Mouse (Mus musculus): ENCODE measurements around the gene Pik3c2g. TPM values are rescaled to one million over a fixed set of nuclear protein-coding genes. Genes with fewer than 3 reads are reported as not detected.

Gene Pik3c2g
- polyA plus RNA-seq, 1 experiment from 2014 or later: 0.30 TPM

GRCm38 (mm10) chr6:139843531-139843930 lies 256.5 kb downstream of the Pik3c2g start:
- Histone ChIP-seq H3K9me3 (ENCODE audit: control insufficient read depth, low read length) (no peaks in the 10 kb centered on the region), H3K27ac (ENCODE audit: low read depth, low read length) (no peak overlapping the region), H3K4me1 (ENCODE audit: control insufficient read depth, insufficient read depth, low read length) (no peaks in the 10 kb centered on the region), H3K36me3 (ENCODE audit: control insufficient read depth, insufficient read depth, low read length) (no peaks in the 10 kb centered on the region), H3K4me2 (replicated peaks; ENCODE audit: low read depth, low read length) (no peak overlapping the region), H3K27me3 (ENCODE audit: control insufficient read depth, insufficient read depth, low read length) (no peaks in the 10 kb centered on the region), H3K9ac (ENCODE audit: low read depth, low read length) (no peak overlapping the region), H3K4me3 (ENCODE audit: low read length) (no peak overlapping the region)
- WGBS: 86% methylated on average over 4 of the region's 4 CpGs
- ATAC-seq (ENCODE audit: low FRiP score, low TSS enrichment): no peak

GRCm38 (mm10) chr6:139846889-139847544 lies 260.0 kb downstream of the Pik3c2g start:
- H3K9ac ChIP-seq (ENCODE audit: low read depth, low read length): no peak overlapping the region
- H3K9me3 ChIP-seq (ENCODE audit: control insufficient read depth, low read length): no peaks in the 10 kb centered on the region
- H3K27ac ChIP-seq (ENCODE audit: low read depth, low read length): no peak overlapping the region
- no peaks in the 10 kb centered on the region for H3K27me3 ChIP-seq (ENCODE audit: control insufficient read depth, insufficient read depth, low read length)
- H3K36me3 ChIP-seq (ENCODE audit: control insufficient read depth, insufficient read depth, low read length): no peaks in the 10 kb centered on the region
- no peak for ATAC-seq (ENCODE audit: low FRiP score, low TSS enrichment)
- H3K4me3 ChIP-seq (ENCODE audit: low read length): no peak overlapping the region
- no peak overlapping the region for H3K4me2 ChIP-seq (replicated peaks; ENCODE audit: low read depth, low read length)
- 63% methylated on average over 7 of the region's 7 CpGs for WGBS
- no peaks in the 10 kb centered on the region for H3K4me1 ChIP-seq (ENCODE audit: control insufficient read depth, insufficient read depth, low read length)

- no peak overlapping the region for H3K27ac ChIP-seq (ENCODE audit: low read depth, low read length)
- 86% methylated on average over 3 of the region's 3 CpGs for WGBS
- H3K9ac ChIP-seq (ENCODE audit: low read depth, low read length): no peak overlapping the region
- H3K9me3 ChIP-seq (ENCODE audit: control insufficient read depth, low read length): no peaks in the 10 kb centered on the region
- no peak for ATAC-seq (ENCODE audit: low FRiP score, low TSS enrichment)
- no peaks in the 10 kb centered on the region for H3K27me3 ChIP-seq (ENCODE audit: control insufficient read depth, insufficient read depth, low read length)
- no peaks in the 10 kb centered on the region for H3K4me1 ChIP-seq (ENCODE audit: control insufficient read depth, insufficient read depth, low read length)
- H3K36me3 ChIP-seq (ENCODE audit: control insufficient read depth, insufficient read depth, low read length): no peaks in the 10 kb centered on the region
- no peak overlapping the region for H3K4me3 ChIP-seq (ENCODE audit: low read length)
- H3K4me2 ChIP-seq (replicated peaks; ENCODE audit: low read depth, low read length): no peak overlapping the region
Observed at GRCm38 (mm10) chr6:139849931-139850330, 262.9 kb downstream of the Pik3c2g start.

- Histone ChIP-seq H3K4me3 (ENCODE audit: low read length) (no peak overlapping the region), H3K36me3 (ENCODE audit: control insufficient read depth, insufficient read depth, low read length) (no peaks in the 10 kb centered on the region), H3K27me3 (ENCODE audit: control insufficient read depth, insufficient read depth, low read length) (no peaks in the 10 kb centered on the region), H3K9me3 (ENCODE audit: control insufficient read depth, low read length) (no peaks in the 10 kb centered on the region), H3K4me2 (replicated peaks; ENCODE audit: low read depth, low read length) (no peak overlapping the region), H3K27ac (ENCODE audit: low read depth, low read length) (no peak overlapping the region), H3K9ac (ENCODE audit: low read depth, low read length) (no peak overlapping the region), H3K4me1 (ENCODE audit: control insufficient read depth, insufficient read depth, low read length) (no peaks in the 10 kb centered on the region)
- ATAC-seq (ENCODE audit: low FRiP score, low TSS enrichment): no peak
- 88% methylated on average over 21 of the region's 21 CpGs for WGBS
Observed at GRCm38 (mm10) chr6:139851705-139852603, 264.9 kb downstream of the Pik3c2g start.

DNA sequence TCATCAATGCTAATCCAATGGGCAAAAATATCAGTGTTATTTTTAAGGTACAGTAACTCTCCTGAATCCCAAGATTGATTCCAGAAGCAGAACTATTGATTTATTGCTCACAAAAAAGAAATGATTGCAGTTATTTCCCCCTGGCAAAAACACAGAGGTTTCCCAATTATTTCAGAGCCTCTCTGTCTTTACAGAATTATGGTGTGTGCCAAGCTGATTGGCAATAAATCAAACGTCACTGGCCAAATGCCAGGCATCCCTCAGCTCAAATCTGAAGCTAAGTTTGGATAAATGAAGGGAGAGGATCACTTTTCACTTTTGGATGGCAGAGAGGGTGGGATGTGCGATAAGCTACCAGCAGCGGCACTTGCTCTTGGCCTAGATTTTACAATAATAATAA lies 265.8 kb downstream of the Pik3c2g start:
- Histone ChIP-seq H3K4me2 (replicated peaks; ENCODE audit: low read depth, low read length) (no peak overlapping the region), H3K27me3 (ENCODE audit: control insufficient read depth, insufficient read depth, low read length) (no peaks in the 10 kb centered on the region), H3K4me1 (ENCODE audit: control insufficient read depth, insufficient read depth, low read length) (no peaks in the 10 kb centered on the region), H3K9me3 (ENCODE audit: control insufficient read depth, low read length) (no peaks in the 10 kb centered on the region), H3K27ac (ENCODE audit: low read depth, low read length) (no peak overlapping the region), H3K36me3 (ENCODE audit: control insufficient read depth, insufficient read depth, low read length) (no peaks in the 10 kb centered on the region), H3K4me3 (ENCODE audit: low read length) (no peak overlapping the region), H3K9ac (ENCODE audit: low read depth, low read length) (no peak overlapping the region)
- no peak for ATAC-seq (ENCODE audit: low FRiP score, low TSS enrichment)
- WGBS: 89% methylated on average over 3 of the region's 3 CpGs

GRCm38 (mm10) chr6:139860141-139860540 lies 273.1 kb downstream of the Pik3c2g start:
- no peaks in the 10 kb centered on the region for H3K36me3 ChIP-seq (ENCODE audit: control insufficient read depth, insufficient read depth, low read length)
- no peaks in the 10 kb centered on the region for H3K9me3 ChIP-seq (ENCODE audit: control insufficient read depth, low read length)
- no peak overlapping the region for H3K9ac ChIP-seq (ENCODE audit: low read depth, low read length)
- H3K4me3 ChIP-seq (ENCODE audit: low read length): no peak overlapping the region
- no peak for ATAC-seq (ENCODE audit: low FRiP score, low TSS enrichment)
- H3K27ac ChIP-seq (ENCODE audit: low read depth, low read length): no peak overlapping the region
- 87% methylated on average over 3 of the region's 3 CpGs for WGBS
- H3K27me3 ChIP-seq (ENCODE audit: control insufficient read depth, insufficient read depth, low read length): no peaks in the 10 kb centered on the region
- no peak overlapping the region for H3K4me2 ChIP-seq (replicated peaks; ENCODE audit: low read depth, low read length)
- no peaks in the 10 kb centered on the region for H3K4me1 ChIP-seq (ENCODE audit: control insufficient read depth, insufficient read depth, low read length)

GRCm38 (mm10) chr6:139861534-139861933 lies 274.5 kb downstream of the Pik3c2g start:
- H3K4me1 ChIP-seq (ENCODE audit: control insufficient read depth, insufficient read depth, low read length): no peaks in the 10 kb centered on the region
- H3K9me3 ChIP-seq (ENCODE audit: control insufficient read depth, low read length): no peaks in the 10 kb centered on the region
- no peaks in the 10 kb centered on the region for H3K27me3 ChIP-seq (ENCODE audit: control insufficient read depth, insufficient read depth, low read length)
- H3K4me2 ChIP-seq (replicated peaks; ENCODE audit: low read depth, low read length): no peak overlapping the region
- H3K36me3 ChIP-seq (ENCODE audit: control insufficient read depth, insufficient read depth, low read length): no peaks in the 10 kb centered on the region
- no peak overlapping the region for H3K4me3 ChIP-seq (ENCODE audit: low read length)
- no peak for ATAC-seq (ENCODE audit: low FRiP score, low TSS enrichment)
- H3K27ac ChIP-seq (ENCODE audit: low read depth, low read length): no peak overlapping the region
- 87% methylated on average over 2 of the region's 2 CpGs for WGBS
- H3K9ac ChIP-seq (ENCODE audit: low read depth, low read length): no peak overlapping the region

DNA sequence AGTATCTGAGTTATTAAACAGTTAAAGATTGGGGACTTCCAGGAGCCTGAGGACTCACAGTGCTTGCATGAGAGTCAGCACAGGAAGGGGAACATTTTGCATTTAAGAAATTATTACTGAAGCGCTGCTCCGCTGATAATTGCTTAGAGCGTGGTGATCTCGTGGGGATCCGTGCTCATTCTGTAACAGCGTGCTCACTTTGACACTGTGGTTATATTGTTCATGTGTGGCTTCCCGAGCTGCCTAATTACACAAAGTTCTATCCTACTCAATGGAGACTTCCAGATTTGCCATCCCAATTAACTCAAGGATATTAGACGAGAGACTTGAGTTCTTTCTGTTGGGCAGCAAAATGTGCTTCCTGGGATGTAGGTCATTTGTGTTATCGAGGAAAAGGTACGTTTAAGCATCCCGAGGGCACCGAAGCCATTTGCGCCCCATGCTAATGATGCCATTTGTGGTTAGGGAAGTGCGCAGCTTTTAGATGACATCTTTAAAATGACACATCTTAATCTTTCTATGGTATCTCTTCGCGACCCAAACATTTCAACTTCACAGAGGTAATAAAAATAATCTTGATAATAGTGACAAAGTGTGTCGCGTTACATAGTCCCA lies 278.1 kb downstream of the Pik3c2g start:
- no peak for ATAC-seq (ENCODE audit: low FRiP score, low TSS enrichment)
- Histone ChIP-seq H3K36me3 (ENCODE audit: control insufficient read depth, insufficient read depth, low read length) (no peaks in the 10 kb centered on the region), H3K27me3 (ENCODE audit: control insufficient read depth, insufficient read depth, low read length) (no peaks in the 10 kb centered on the region)

More for the DNA sequence above, 278.1 kb downstream of the Pik3c2g start:
- no peak overlapping the region for H3K4me3 ChIP-seq (ENCODE audit: low read length)
- H3K9me3 ChIP-seq (ENCODE audit: control insufficient read depth, low read length): no peaks in the 10 kb centered on the region
- no peak overlapping the region for H3K9ac ChIP-seq (ENCODE audit: low read depth, low read length)
- no peaks in the 10 kb centered on the region for H3K4me1 ChIP-seq (ENCODE audit: control insufficient read depth, insufficient read depth, low read length)
- H3K4me2 ChIP-seq (replicated peaks; ENCODE audit: low read depth, low read length): no peak overlapping the region
- no peak overlapping the region for H3K27ac ChIP-seq (ENCODE audit: low read depth, low read length)
- 93% methylated on average over 18 of the region's 18 CpGs for WGBS

All from kidney, embryonic 14.5 days (tissue).